Mouse (Mus musculus) hindbrain, postnatal 0 days (tissue): ENCODE results near the gene Dctn1. TPM values are rescaled to one million over a fixed set of nuclear protein-coding genes. Genes with fewer than 3 reads are reported as not detected.

Experiments used
- ATAC-seq: fragments of 200-750 bp; cut with Nextera tagmentation; 2 replicates; pipeline ENCODE4 v1.8.0; 2017; ENCODE audit warnings: mild to moderate bottlenecking, moderate TSS enrichment, moderate library complexity
- DNase-seq: peaks from one replicate; pipeline ENCODE4 v3.0.0-alpha.2; 2015; ENCODE audit warnings: low spot score
- H3K27ac ChIP-seq: fragments of 300-500 bp; sonication (generic); 2 replicates; pipeline ENCODE4 v1.5.1; 2014; ENCODE audit warnings: mild to moderate bottlenecking
- H3K27me3 ChIP-seq: fragments of 300-500 bp; sonication (generic); 2 replicates; pipeline ENCODE4 v1.6.1; 2014; ENCODE audit warnings: low read length, mixed read lengths; ENCODE audit not compliant: insufficient read depth
- H3K36me3 ChIP-seq: fragments of 300-500 bp; sonication (generic); 2 replicates; pipeline ENCODE4 v1.6.1; 2014; ENCODE audit warnings: low read length, mixed read lengths; ENCODE audit not compliant: insufficient read depth
- H3K4me1 ChIP-seq: fragments of 300-500 bp; sonication (generic); 2 replicates; pipeline ENCODE4 v1.6.1; 2014; ENCODE audit warnings: antibody characterized with exemption, low read length, mixed read lengths; ENCODE audit not compliant: insufficient read depth
- H3K4me2 ChIP-seq: fragments of 300-500 bp; sonication (generic); 2 replicates; pipeline ENCODE4 v1.6.1; 2014; ENCODE audit warnings: low read depth, mild to moderate bottlenecking, low read length, moderate library complexity, mixed read lengths
- H3K4me3 ChIP-seq: fragments of 300-500 bp; sonication (generic); 2 replicates; pipeline ENCODE4 v1.5.1; 2014; ENCODE audit warnings: low read length
- H3K9ac ChIP-seq: fragments of 300-500 bp; sonication (generic); replicated peaks from 2 replicates; pipeline ENCODE4 v1.6.1; 2014; ENCODE audit warnings: mild to moderate bottlenecking, low read length, moderate library complexity, mixed read lengths
- H3K9me3 ChIP-seq: fragments of 300-500 bp; sonication (generic); 2 replicates; pipeline ENCODE4 v1.6.1; 2016; ENCODE audit warnings: low read length, mixed read lengths
- CTCF ChIP-seq: IDR thresholded peaks from 2 replicates; pipeline ENCODE4 v1.5.1; 2016; ENCODE audit warnings: antibody characterized with exemption, control low read depth, low read depth
- WGBS: fragments of 180-500 bp; shearing (Covaris S2); extraction: QIAGEN DNeasy Blood & Tissue Kit; methylation state at CpG from one replicate; pipeline ENCODE4 v1.1.7; 2014; 5-methylcytosine and 5-hydroxymethylcytosine counted together
- polyA plus RNA-seq: library from polyadenylated mRNA; unstranded; fragments of >200 nt; fragmentation: Nextera tagmentation; extraction: Ambion mirVana; gene quantifications from 2 replicates; pipeline ENCODE4 v1.2.1, GENCODE M21; 2015
- total RNA-seq: library from RNA; depleted of rRNA; stranded (reverse); fragments of >200 nt; gene quantifications from 2 replicates; pipeline ENCODE4 v1.2.3, GENCODE M21; 2014

The Dctn1 gene
- total and polyA plus RNA-seq, 2 experiments from 2014 or later: 132 to 153 TPM

DNA sequence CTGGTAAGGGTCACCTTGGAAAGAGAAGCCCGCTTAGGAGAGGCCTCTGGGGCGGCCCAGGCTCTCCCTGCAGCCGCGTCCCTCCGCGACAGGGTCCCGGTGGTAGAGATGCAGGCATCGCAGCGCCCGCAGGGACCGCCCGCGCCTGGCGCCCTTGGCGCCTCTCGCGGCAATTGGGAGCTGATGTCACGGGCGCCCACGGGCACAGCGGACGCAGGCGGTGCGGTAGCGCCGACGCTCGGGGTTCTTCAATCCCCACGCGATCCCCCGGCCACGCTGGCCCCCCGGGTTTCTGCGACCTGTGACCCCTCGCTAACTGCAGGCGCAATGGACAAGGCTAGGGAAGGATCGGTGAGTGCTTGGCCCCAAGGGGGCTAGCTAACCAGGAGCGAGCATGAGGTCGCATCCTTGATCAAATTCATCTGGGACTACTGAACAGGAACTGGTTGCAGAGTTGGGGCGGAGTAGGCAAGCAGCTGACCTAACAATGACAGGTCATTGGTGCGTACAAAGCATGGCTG, 23.4 kb upstream of the Dctn1 start:
- H3K4me2 ChIP-seq: peak overlapping the region; percentile 65
- peak; percentile 50 for DNase-seq
- peaks cover 12% of the 10 kb centered on the region; the same call in 1 of the 2 replicates for H3K4me1 ChIP-seq
- peak overlapping the region; percentile 60; the same call in 1 of the 2 replicates for H3K27ac ChIP-seq
- H3K9me3 ChIP-seq: no peaks in the 10 kb centered on the region
- 3% methylated on average over 41 of the region's 41 CpGs for WGBS
- H3K4me3 ChIP-seq: peak overlapping the region; percentile 35
- peak overlapping the region; percentile 59 for H3K9ac ChIP-seq
- no peak for TF ChIP-seq CTCF
- H3K36me3 ChIP-seq: no peaks in the 10 kb centered on the region
- no peaks in the 10 kb centered on the region for H3K27me3 ChIP-seq
- peak; percentile 42 for ATAC-seq

GRCm38 (mm10) chr6:83142886-83143285, 22.8 kb upstream of the Dctn1 start:
- DNase-seq (no peak), ATAC-seq (no peak)
- Histone ChIP-seq H3K27ac (peak overlapping the region; percentile 11; the same call in 1 of the 2 replicates), H3K27me3 (no peaks in the 10 kb centered on the region), H3K4me3 (no peak overlapping the region), H3K4me2 (peak overlapping the region; percentile 65), H3K36me3 (no peaks in the 10 kb centered on the region), H3K9me3 (no peaks in the 10 kb centered on the region), H3K4me1 (peaks cover 9% of the 10 kb centered on the region; the same call in 1 of the 2 replicates), H3K9ac (no peak overlapping the region; the same call in 1 of the 2 replicates)
- WGBS: 38% methylated on average over 11 of the region's 11 CpGs
- no peak for TF ChIP-seq CTCF

GRCm38 (mm10) chr6:83145209-83145608, 20.5 kb upstream of the Dctn1 start:
- H3K4me2 ChIP-seq: no peak overlapping the region
- H3K27ac ChIP-seq: no peak overlapping the region
- ATAC-seq: no peak
- 0 out of 2 replicates have a peak, but pooled peaks have one; percentile 4 for TF ChIP-seq CTCF
- H3K4me1 ChIP-seq: peaks cover 9% of the 10 kb centered on the region; the same call in 1 of the 2 replicates
- no peak overlapping the region for H3K4me3 ChIP-seq
- H3K27me3 ChIP-seq: no peaks in the 10 kb centered on the region
- no peak overlapping the region for H3K9ac ChIP-seq
- H3K36me3 ChIP-seq: 0 out of 2 replicates have a peak, but pooled peaks cover 4% of the 10 kb centered on the region
- 80% methylated on average over 2 of the region's 2 CpGs for WGBS
- DNase-seq: no peak
- H3K9me3 ChIP-seq: no peaks in the 10 kb centered on the region

DNA sequence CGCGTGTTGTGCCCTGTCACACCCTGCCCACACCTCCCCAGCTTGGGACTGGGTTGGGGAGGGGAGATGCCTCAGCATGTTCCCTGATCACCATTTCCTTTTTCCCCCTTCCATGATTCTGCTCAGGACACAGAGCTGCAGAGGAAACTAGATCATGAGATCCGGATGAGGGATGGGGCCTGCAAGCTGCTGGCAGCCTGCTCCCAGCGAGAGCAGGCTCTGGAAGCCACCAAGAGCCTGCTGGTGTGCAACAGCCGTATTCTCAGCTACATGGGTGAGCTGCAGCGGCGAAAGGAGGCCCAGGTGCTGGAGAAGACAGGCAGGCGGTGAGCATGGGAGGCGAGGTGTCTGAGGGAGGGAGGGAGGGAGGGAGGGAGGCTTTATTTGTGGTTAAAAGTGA, 19.9 kb upstream of the Dctn1 start:
- no peak for DNase-seq
- 74% methylated on average over 9 of the region's 9 CpGs for WGBS
- TF ChIP-seq CTCF: no peak

DNA sequence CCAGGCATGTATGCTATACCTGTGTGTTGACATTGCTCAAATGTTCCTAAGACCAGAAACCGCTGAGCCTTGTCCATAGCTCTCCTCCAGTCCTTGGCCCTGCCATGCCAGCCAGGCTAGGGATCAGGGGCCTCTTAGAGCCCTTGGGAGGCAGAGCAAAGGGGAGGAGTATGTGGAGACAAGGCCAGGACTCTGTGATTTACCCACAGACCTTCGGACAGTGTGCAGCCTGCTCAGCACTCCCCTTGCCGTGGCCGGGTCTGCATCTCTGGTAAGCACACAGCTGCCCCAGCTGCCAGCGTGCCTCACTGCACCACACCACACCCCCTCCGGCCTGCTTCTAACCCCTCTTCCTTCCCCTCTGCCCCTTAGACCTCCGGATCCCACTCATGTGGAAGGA, 18.4 kb upstream of the Dctn1 start:
- ATAC-seq (no peak), DNase-seq (no peak)
- 0 out of 2 replicates have a peak, but pooled peaks cover 3% of the 10 kb centered on the region for H3K4me1 ChIP-seq
- no peak for TF ChIP-seq CTCF
- H3K9ac ChIP-seq: no peak overlapping the region
- 0 out of 2 replicates have a peak, but pooled peaks cover 4% of the 10 kb centered on the region for H3K36me3 ChIP-seq
- 66% methylated on average over 7 of the region's 7 CpGs for WGBS
- H3K4me3 ChIP-seq: no peak overlapping the region
- no peaks in the 10 kb centered on the region for H3K27me3 ChIP-seq
- H3K9me3 ChIP-seq: no peaks in the 10 kb centered on the region
- no peak overlapping the region for H3K4me2 ChIP-seq
- no peak overlapping the region for H3K27ac ChIP-seq

More for the DNA sequence above, 19.9 kb upstream of the Dctn1 start:
- Histone ChIP-seq H3K4me3 (no peak overlapping the region), H3K9me3 (no peaks in the 10 kb centered on the region), H3K27me3 (no peaks in the 10 kb centered on the region), H3K27ac (no peak overlapping the region), H3K4me1 (peaks cover 9% of the 10 kb centered on the region; the same call in 1 of the 2 replicates), H3K9ac (no peak overlapping the region), H3K36me3 (0 out of 2 replicates have a peak, but pooled peaks cover 4% of the 10 kb centered on the region), H3K4me2 (no peak overlapping the region)
- no peak for ATAC-seq

DNA sequence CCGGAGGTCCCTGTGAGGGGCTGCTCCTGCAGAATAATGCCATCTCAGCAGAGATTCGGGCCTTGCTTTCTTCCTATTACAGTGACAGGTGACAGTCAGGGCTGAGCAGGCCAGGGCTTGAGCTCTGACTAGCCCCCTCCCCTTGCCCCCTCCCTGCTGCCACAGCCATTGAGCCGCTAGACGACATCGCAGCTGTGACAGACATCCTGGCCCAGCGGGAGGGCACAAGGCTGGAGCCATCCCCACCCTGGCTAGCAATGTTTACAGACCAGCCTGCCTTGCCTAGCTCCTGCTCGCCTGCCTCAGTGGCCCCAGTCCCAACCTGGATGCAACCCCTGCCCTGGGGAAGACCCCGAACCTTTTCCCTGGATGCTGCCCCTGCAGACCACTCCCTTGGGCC, 14.0 kb upstream of the Dctn1 start:
- ATAC-seq (no peak), DNase-seq (no peak)
- H3K9ac ChIP-seq: no peak overlapping the region
- H3K27ac ChIP-seq: no peak overlapping the region
- no peaks in the 10 kb centered on the region for H3K4me1 ChIP-seq
- TF ChIP-seq CTCF: no peak
- H3K9me3 ChIP-seq: no peaks in the 10 kb centered on the region
- no peak overlapping the region for H3K4me2 ChIP-seq
- no peaks in the 10 kb centered on the region for H3K27me3 ChIP-seq
- H3K36me3 ChIP-seq: 0 out of 2 replicates have a peak, but pooled peaks cover 4% of the 10 kb centered on the region
- 25% methylated on average over 8 of the region's 8 CpGs for WGBS
- no peak overlapping the region for H3K4me3 ChIP-seq

- no peak overlapping the region for H3K9ac ChIP-seq
- no peaks in the 10 kb centered on the region for H3K4me1 ChIP-seq
- H3K4me3 ChIP-seq: no peak overlapping the region
- H3K4me2 ChIP-seq: no peak overlapping the region
- no peak for TF ChIP-seq CTCF
- WGBS: 86% methylated on average over 12 of the region's 12 CpGs
- DNase-seq (no peak), ATAC-seq (no peak)
- H3K36me3 ChIP-seq: 0 out of 2 replicates have a peak, but pooled peaks cover 4% of the 10 kb centered on the region
- no peaks in the 10 kb centered on the region for H3K9me3 ChIP-seq
- no peaks in the 10 kb centered on the region for H3K27me3 ChIP-seq
- H3K27ac ChIP-seq: no peak overlapping the region
These were observed 12.7 kb upstream of the Dctn1 start for GRCm38 (mm10) chr6:83153038-83153437.
